Mouse (Mus musculus) liver, embryonic 18 days (tissue): ENCODE results near the gene Afm. TPM values are rescaled to one million over a fixed set of nuclear protein-coding genes. Genes with fewer than 3 reads are reported as not detected.

Source experiments
- polyA plus RNA-seq: library from polyadenylated mRNA; depleted of rRNA; stranded (reverse); fragments of >200 nt; gene quantifications from 2 replicates; pipeline ENCODE4 v1.2.3, GENCODE M21; 2012; rRNA removed

The Afm gene
- polyA plus RNA-seq = 36.1 and 45.8 TPM in 2 replicates

DNA sequence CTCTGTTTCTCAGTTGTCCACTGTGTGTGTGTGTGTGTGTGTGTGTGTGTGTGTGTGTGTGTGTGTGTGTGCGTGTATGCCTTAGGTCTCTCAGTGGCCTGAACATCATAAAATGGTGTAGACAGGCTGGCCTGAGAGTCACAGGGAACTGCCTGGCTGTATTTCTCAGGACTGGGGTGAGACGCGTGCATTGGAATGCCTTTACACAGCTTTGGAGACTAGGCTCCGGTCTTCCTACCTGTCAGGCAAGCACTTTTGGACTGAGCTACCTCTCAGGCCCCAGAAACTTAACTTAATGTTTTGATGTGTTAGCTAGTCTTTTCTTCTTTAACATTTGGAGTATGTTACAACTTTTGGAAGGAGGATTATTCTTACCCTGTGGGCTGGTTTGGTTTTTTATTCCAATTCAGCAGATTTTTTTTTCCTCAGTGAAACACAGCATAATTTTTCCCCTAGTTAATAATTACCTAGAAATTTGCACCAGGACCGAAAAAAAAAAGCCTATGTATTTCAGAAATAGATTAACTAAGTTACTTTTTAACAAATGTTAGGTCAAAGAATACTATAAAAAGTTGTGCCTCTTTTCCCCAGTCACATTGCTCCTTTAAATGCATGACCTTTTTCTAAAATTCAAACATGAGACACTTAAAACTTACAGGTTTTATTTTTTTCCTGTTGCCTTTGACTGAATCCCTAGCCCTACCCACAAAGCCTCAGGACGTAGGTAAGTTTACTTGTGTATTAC is at the start of gene Afm:
TSS of gene Afm (plus strand) at position 577 of the 745 bp plus-strand sequence.

DNA sequence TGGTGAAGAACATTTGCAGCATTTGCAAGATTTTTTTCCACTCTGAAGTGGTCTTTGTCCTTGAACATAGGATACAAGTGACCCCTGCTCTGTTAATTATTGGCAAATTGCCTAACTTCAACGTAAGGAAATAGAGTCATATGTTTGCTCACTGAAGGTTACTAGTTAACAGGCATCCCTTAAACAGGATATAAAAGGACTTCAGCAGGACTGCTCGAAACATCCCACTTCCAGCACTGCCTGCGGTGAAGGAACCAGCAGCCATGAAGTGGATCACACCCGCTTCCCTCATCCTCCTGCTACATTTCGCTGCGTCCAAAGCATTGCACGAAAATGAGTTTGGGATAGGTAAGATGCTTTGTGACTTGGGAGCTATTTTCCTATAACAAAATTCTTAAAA is 28.2 kb upstream of the Afm start, which contains the start of gene Afp:
TSS of gene Afp (plus strand) at position 220 of the 400 bp plus-strand sequence.

DNA sequence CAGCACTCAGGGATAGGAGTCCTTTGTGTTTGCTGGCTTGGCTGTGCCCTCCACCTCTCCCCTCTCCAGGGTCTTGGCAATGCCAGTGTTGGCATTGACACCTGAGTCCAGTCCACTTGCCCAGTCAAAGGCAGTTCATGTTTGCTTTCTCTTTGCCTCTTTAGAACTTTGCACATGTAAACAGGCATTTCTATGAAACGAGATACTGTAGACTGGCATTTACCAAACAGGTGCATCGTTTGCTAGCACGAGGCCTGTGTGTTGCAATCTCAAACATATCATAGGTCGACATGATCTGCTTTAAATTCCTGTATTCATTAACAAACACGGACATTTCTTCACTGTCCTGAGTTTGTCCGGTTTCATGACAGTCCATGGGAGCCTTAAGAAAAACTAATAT is 42.0 kb downstream of the Afm start, which contains the start of gene 5830473C10Rik:
TSS of gene 5830473C10Rik (plus strand) at position 365 of the 400 bp plus-strand sequence.

Other genes with a start within 250 kb of the Afm start
- gene Ankrd17, start 152.4 kb upstream of the Afm start, polyA plus RNA-seq = 14.2 and 16.2 TPM in 2 replicates
- gene Gm9958, start 151.7 kb upstream of the Afm start, polyA plus RNA-seq = 1.5 TPM in 2 replicates
- 84,003 and 86,445 TPM in 2 replicates for gene Alb, start 58.0 kb upstream of the Afm start, polyA plus RNA-seq
- 24,422 and 24,674 TPM in 2 replicates for gene Afp, start 28.2 kb upstream of the Afm start, polyA plus RNA-seq
- gene 5830473C10Rik, start 42.2 kb downstream of the Afm start, polyA plus RNA-seq = 6.7 and 9.2 TPM in 2 replicates
- 7.1 and 13.1 TPM in 2 replicates for gene Rassf6, start 121.7 kb downstream of the Afm start, polyA plus RNA-seq
- gene Cxcl5, start 240.4 kb downstream of the Afm start, polyA plus RNA-seq = 0.44 and 0.48 TPM in 2 replicates
- 134 and 135 TPM in 2 replicates for gene Ppbp, start 249.6 kb downstream of the Afm start, polyA plus RNA-seq